Comparison of ENCODE assay signal across 8 mouse cellular contexts in genomic region chr17:12991635-12992358, GRCm38 (mm10). TPM values are rescaled to one million over a fixed set of nuclear protein-coding genes. Genes with fewer than 3 reads are reported as not detected.
DNase-seq lines count a peak whose midpoint lies in the region; ATAC-seq and TF ChIP-seq lines count a peak whose summit lies in the region.

No protein-coding gene starts in this region.

- peak overlapping the region; percentile 89 for H3K4me2 ChIP-seq in heart, embryonic 12.5 days
- peak overlapping the region; percentile 86 for H3K4me2 ChIP-seq in kidney, postnatal 0 days (ENCODE audit: low read length)
- H3K4me2 ChIP-seq in liver, embryonic 11.5 days, result peak overlapping the region; percentile 95
- peak overlapping the region; percentile 94 for H3K4me2 ChIP-seq in myocyte (ENCODE audit: low read depth)

- H3K9ac ChIP-seq in heart, embryonic 12.5 days, result peak overlapping the region; percentile 100
- H3K9ac ChIP-seq in kidney, postnatal 0 days (ENCODE audit: low read depth, low read length), result peak overlapping the region; percentile 100
- peak overlapping the region; percentile 100 for H3K9ac ChIP-seq in liver, embryonic 11.5 days (ENCODE audit: low read depth, low read length)

- peak; percentile 97 for ATAC-seq in heart, embryonic 12.5 days (ENCODE audit: insufficient number of reproducible peaks, low FRiP score)
- peak; percentile 95 for ATAC-seq in kidney, postnatal 0 days (replicated peaks; ENCODE audit: low FRiP score, low read depth)
- peak; percentile 91 for ATAC-seq in liver, embryonic 11.5 days (replicated peaks; ENCODE audit: low FRiP score)

- H3K4me1 ChIP-seq in erythroblast, embryonic 14.5 days (ENCODE audit: control insufficient read depth), result peaks cover 39% of the 10 kb centered on the region
- peaks cover 7% of the 10 kb centered on the region for H3K4me1 ChIP-seq in heart, embryonic 12.5 days (replicated peaks)
- peaks cover 7% of the 10 kb centered on the region; the same call in 1 of the 2 replicates for H3K4me1 ChIP-seq in kidney, postnatal 0 days (replicated peaks; ENCODE audit: insufficient read depth, low read length)
- H3K4me1 ChIP-seq in liver, embryonic 11.5 days (replicated peaks; ENCODE audit: control insufficient read depth, insufficient read depth, low read length), result no peaks in the 10 kb centered on the region; the same call in 1 of the 2 replicates

- H3K4me3 ChIP-seq in erythroblast, embryonic 14.5 days (replicated peaks), result peak overlapping the region; percentile 100
- peak overlapping the region; percentile 97 for H3K4me3 ChIP-seq in heart, embryonic 12.5 days
- peak overlapping the region; percentile 95 for H3K4me3 ChIP-seq in kidney, postnatal 0 days (replicated peaks; ENCODE audit: low read depth, low read length)
- peak overlapping the region; percentile 98 for H3K4me3 ChIP-seq in liver, embryonic 11.5 days (ENCODE audit: low read depth, low read length)
- H3K4me3 ChIP-seq in myocyte, result peak overlapping the region; percentile 67

- WGBS in heart, embryonic 12.5 days, result under 1% methylated on average over 84 of the region's 84 CpGs
- under 1% methylated on average over 46 of the region's 84 CpGs for WGBS in kidney, postnatal 0 days
- WGBS in liver, embryonic 11.5 days, result under 1% methylated on average over 68 of the region's 84 CpGs

- no peaks in the 10 kb centered on the region for H3K9me3 ChIP-seq in erythroblast, embryonic 14.5 days (ENCODE audit: control insufficient read depth, low read length)
- no peaks in the 10 kb centered on the region for H3K9me3 ChIP-seq in heart, embryonic 12.5 days (replicated peaks)
- no peaks in the 10 kb centered on the region for H3K9me3 ChIP-seq in kidney, postnatal 0 days (replicated peaks; ENCODE audit: low read length)
- no peaks in the 10 kb centered on the region for H3K9me3 ChIP-seq in liver, embryonic 11.5 days (ENCODE audit: control insufficient read depth, low read length)

- H3K36me3 ChIP-seq in erythroblast, embryonic 14.5 days (ENCODE audit: control insufficient read depth), result peaks cover 26% of the 10 kb centered on the region
- peaks cover 8% of the 10 kb centered on the region for H3K36me3 ChIP-seq in heart, embryonic 12.5 days
- 0 out of 2 replicates have a peak, but pooled peaks cover 3% of the 10 kb centered on the region for H3K36me3 ChIP-seq in kidney, postnatal 0 days (ENCODE audit: insufficient read depth, low read length)
- H3K36me3 ChIP-seq in liver, embryonic 11.5 days (ENCODE audit: control insufficient read depth, insufficient read depth, low read length), result peaks cover 7% of the 10 kb centered on the region
- H3K36me3 ChIP-seq in myocyte (ENCODE audit: control insufficient read depth, insufficient read depth), result no peaks in the 10 kb centered on the region

- H3K27me3 ChIP-seq in erythroblast, embryonic 14.5 days (ENCODE audit: control insufficient read depth), result no peaks in the 10 kb centered on the region
- H3K27me3 ChIP-seq in heart, embryonic 12.5 days (replicated peaks), result no peaks in the 10 kb centered on the region
- H3K27me3 ChIP-seq in kidney, postnatal 0 days (ENCODE audit: insufficient read depth, low read length), result no peaks in the 10 kb centered on the region
- H3K27me3 ChIP-seq in liver, embryonic 11.5 days (replicated peaks; ENCODE audit: control insufficient read depth, insufficient read depth, low read length), result no peaks in the 10 kb centered on the region
- no peaks in the 10 kb centered on the region for H3K27me3 ChIP-seq in myocyte (ENCODE audit: control insufficient read depth, insufficient read depth, insufficient read length)

- no peak for TF ChIP-seq CTCF in brain, embryonic 14.5 days (IDR thresholded peaks at IDR 0.05; ENCODE audit: borderline replicate concordance, extremely low read depth, insufficient read depth, insufficient read length)
- TF ChIP-seq CTCF in kidney, postnatal 0 days (IDR thresholded peaks at IDR 0.05; ENCODE audit: low read depth), result peak; percentile 18; the same call in 1 of the 2 replicates

- DNase-seq in B cell, adult 2 months, result peak; percentile 92 to 93
- DNase-seq in brain, embryonic 14.5 days (ENCODE audit: low read depth), result peak; percentile 90
- peak; percentile 88 for DNase-seq in kidney, postnatal 0 days (ENCODE audit: low spot score)
- DNase-seq in liver, embryonic 11.5 days (ENCODE audit: low spot score), result peak; percentile 91
- DNase-seq in spleen, postnatal 4 days (ENCODE audit: low spot score in 2 of 2), result peak; percentile 90 to 95

- peak; percentile 27 for TF ChIP-seq POLR2A in brain, embryonic 14.5 days (IDR thresholded peaks at IDR 0.05; ENCODE audit: borderline replicate concordance, extremely low read depth, insufficient read depth, insufficient read length, poor library complexity, severe bottlenecking)
- peak; percentile 38 for TF ChIP-seq POLR2A in myocyte (IDR thresholded peaks at IDR 0.05; ENCODE audit: insufficient read length, low read depth)

- peak overlapping the region; percentile 59 for H3ac ChIP-seq in myocyte (ENCODE audit: control insufficient read depth, insufficient read length)

- H3K27ac ChIP-seq in heart, embryonic 12.5 days (ENCODE audit: poor library complexity, severe bottlenecking), result peak overlapping the region; percentile 99
- peak overlapping the region; percentile 100 for H3K27ac ChIP-seq in kidney, postnatal 0 days
- H3K27ac ChIP-seq in liver, embryonic 11.5 days (ENCODE audit: low read depth, low read length), result peak overlapping the region; percentile 99

- H3K79me2 ChIP-seq in myocyte (ENCODE audit: control insufficient read depth, insufficient read depth), result peaks cover 49% of the 10 kb centered on the region

TF ChIP-seq in myocyte, 11 proteins besides CTCF, POLR2A, EP300 and RAD21:
- TF ChIP-seq MYOD1 (IDR thresholded peaks at IDR 0.05; ENCODE audit: control insufficient read depth in 1 of 3, insufficient read length in 2 of 3, low read depth in 2 of 3), result no peak
- TF ChIP-seq E2F4 (IDR thresholded peaks at IDR 0.05; ENCODE audit: insufficient read depth), result no peak
- no peak for TF ChIP-seq REST (IDR thresholded peaks at IDR 0.05; ENCODE audit: insufficient read depth, insufficient read length)
- TF ChIP-seq USF1 (IDR thresholded peaks at IDR 0.05; ENCODE audit: low read depth), result no peak
- no peak for TF ChIP-seq SRF (IDR thresholded peaks at IDR 0.05; ENCODE audit: control insufficient read depth, insufficient read length, low read depth)
- no peak for TF ChIP-seq TCF12 (IDR thresholded peaks at IDR 0.05; ENCODE audit: insufficient read depth, poor library complexity, severe bottlenecking)
- TF ChIP-seq POLR2AphosphoS2 (IDR thresholded peaks at IDR 0.05; ENCODE audit: insufficient read length, low read depth), result peak; percentile 23

RNA-seq across cellular contexts. Expression of gene Wtap, which starts 2.2 kb away (rescaled TPM):
- 75.7 and 83.7 TPM in 2 replicates for polyA plus RNA-seq in brain, embryonic 14.5 days (2012; rRNA removed)
- polyA plus RNA-seq in erythroblast, embryonic 14.5 days (2012), result 0.81 and 0.91 TPM in 2 replicates
- polyA plus RNA-seq in heart, embryonic 12.5 days (2016; fragmentation: Nextera tagmentation; extraction: Ambion mirVana), result 71.4 and 74.4 TPM in 2 replicates
- 143 and 150 TPM in 2 replicates for polyA plus RNA-seq in kidney, postnatal 0 days (2015; fragmentation: Nextera tagmentation; extraction: Ambion mirVana)
- 99.4 and 101 TPM in 2 replicates for polyA plus RNA-seq in liver, embryonic 11.5 days (2014; fragmentation: Nextera tagmentation; extraction: Ambion mirVana)
- polyA plus RNA-seq in myocyte (2012; fragmentation: generic; extraction: Trizol), result 21.3 TPM

RNA-seq across cellular contexts. Expression of gene Sod2, which starts 14.8 kb away (rescaled TPM):
- 159 and 183 TPM in 2 replicates for polyA plus RNA-seq in brain, embryonic 14.5 days (2012; rRNA removed)
- 30.9 and 38.6 TPM in 2 replicates for polyA plus RNA-seq in erythroblast, embryonic 14.5 days (2012)
- polyA plus RNA-seq in heart, embryonic 12.5 days (2016; fragmentation: Nextera tagmentation; extraction: Ambion mirVana), result 319 and 325 TPM in 2 replicates
- polyA plus RNA-seq in kidney, postnatal 0 days (2015; fragmentation: Nextera tagmentation; extraction: Ambion mirVana), result 295 and 310 TPM in 2 replicates
- polyA plus RNA-seq in liver, embryonic 11.5 days (2014; fragmentation: Nextera tagmentation; extraction: Ambion mirVana), result 193 and 213 TPM in 2 replicates
- 172 TPM for polyA plus RNA-seq in myocyte (2012; fragmentation: generic; extraction: Trizol)

RNA-seq across cellular contexts. Expression of gene Acat2, which starts 31.2 kb away (rescaled TPM):
- 122 and 143 TPM in 2 replicates for polyA plus RNA-seq in brain, embryonic 14.5 days (2012; rRNA removed)
- polyA plus RNA-seq in erythroblast, embryonic 14.5 days (2012), result 0.38 and 0.69 TPM in 2 replicates
- polyA plus RNA-seq in heart, embryonic 12.5 days (2016; fragmentation: Nextera tagmentation; extraction: Ambion mirVana), result 53.6 and 57.2 TPM in 2 replicates
- polyA plus RNA-seq in kidney, postnatal 0 days (2015; fragmentation: Nextera tagmentation; extraction: Ambion mirVana), result 103 and 119 TPM in 2 replicates
- 113 and 126 TPM in 2 replicates for polyA plus RNA-seq in liver, embryonic 11.5 days (2014; fragmentation: Nextera tagmentation; extraction: Ambion mirVana)
- 81.9 TPM for polyA plus RNA-seq in myocyte (2012; fragmentation: generic; extraction: Trizol)

RNA-seq across cellular contexts. Expression of gene Acat3, which starts 51.4 kb away (rescaled TPM):
- polyA plus RNA-seq in brain, embryonic 14.5 days (2012; rRNA removed), result 0.39 and 0.74 TPM in 2 replicates
- 0.18 TPM in 1 of 2 replicates, not detected in the other for polyA plus RNA-seq in erythroblast, embryonic 14.5 days (2012)
- polyA plus RNA-seq in heart, embryonic 12.5 days (2016; fragmentation: Nextera tagmentation; extraction: Ambion mirVana), result 0.57 and 0.61 TPM in 2 replicates
- polyA plus RNA-seq in kidney, postnatal 0 days (2015; fragmentation: Nextera tagmentation; extraction: Ambion mirVana), result 4.4 and 5.4 TPM in 2 replicates
- polyA plus RNA-seq in liver, embryonic 11.5 days (2014; fragmentation: Nextera tagmentation; extraction: Ambion mirVana), result 0.62 and 1.1 TPM in 2 replicates
- polyA plus RNA-seq in myocyte (2012; fragmentation: generic; extraction: Trizol), result 0.76 TPM

Comparison
In these comparisons a context has a peak if more than half of its experiments do, and no peak if none do; other contexts are left out.
1. Peak in every context shown above with its lines: DNase-seq, ATAC-seq, H3K4me3 ChIP-seq and H3K27ac ChIP-seq.
2. RNA of gene Wtap, which starts 2.2 kb away (polyA plus RNA-seq): 143 to 150 TPM in kidney, postnatal 0 days, 99.4 to 101 TPM in liver, embryonic 11.5 days, 75.7 to 83.7 TPM in brain, embryonic 14.5 days, 71.4 to 74.4 TPM in heart, embryonic 12.5 days and 21.3 TPM in myocyte (single experiment); 0.81 to 0.91 TPM in erythroblast, embryonic 14.5 days; every median in the first group is over 10 times any median in the second.
3. RNA of gene Acat2, which starts 31.2 kb away (polyA plus RNA-seq): 122 to 143 TPM in brain, embryonic 14.5 days, 113 to 126 TPM in liver, embryonic 11.5 days, 103 to 119 TPM in kidney, postnatal 0 days, 81.9 TPM in myocyte (single experiment) and 53.6 to 57.2 TPM in heart, embryonic 12.5 days; 0.38 to 0.69 TPM in erythroblast, embryonic 14.5 days; every median in the first group is over 10 times any median in the second.